Mouse (Mus musculus) megakaryocyte, embryonic 14.5 days (primary cell): ENCODE data around the gene Trim65.

Source experiments
- FLI1 ChIP-seq: IDR thresholded peaks from 2 replicates; pipeline ENCODE4 v1.6.1; 2012; ENCODE audit warnings: low read length, inconsistent platforms, mixed read lengths
- GATA1 ChIP-seq: IDR thresholded peaks from 3 replicates; pipeline ENCODE4 v1.6.1; 2012; ENCODE audit warnings: mixed read lengths, low read length, inconsistent platforms, borderline replicate concordance

GRCm38 (mm10) chr11:116138096-116138467 lies 7.2 kb upstream of the Trim65 start:
- no peak for TF ChIP-seq GATA1
- TF ChIP-seq FLI1, result no peak
